Mouse (Mus musculus) thymus, adult 2 months (tissue): ENCODE measurements around the gene Ift81.

Source experiments
- CTCF ChIP-seq: fragments of 200-500 bp; IDR thresholded peaks from 2 replicates; pipeline ENCODE4 v1.5.1; 2012; ENCODE audit warnings: mild to moderate bottlenecking, control low read depth, low read length, moderate library complexity, borderline replicate concordance; ENCODE audit not compliant: control insufficient read depth, poor library complexity, insufficient read depth; ENCODE audit errors: extremely low read depth
- POLR2A ChIP-seq: fragments of 200-500 bp; IDR thresholded peaks from 2 replicates; pipeline ENCODE4 v1.6.1; 2012; ENCODE audit warnings: mild to moderate bottlenecking, low read length, control low read depth, moderate library complexity; ENCODE audit not compliant: control insufficient read depth, poor library complexity, insufficient read depth; ENCODE audit errors: extremely low read depth

DNA sequence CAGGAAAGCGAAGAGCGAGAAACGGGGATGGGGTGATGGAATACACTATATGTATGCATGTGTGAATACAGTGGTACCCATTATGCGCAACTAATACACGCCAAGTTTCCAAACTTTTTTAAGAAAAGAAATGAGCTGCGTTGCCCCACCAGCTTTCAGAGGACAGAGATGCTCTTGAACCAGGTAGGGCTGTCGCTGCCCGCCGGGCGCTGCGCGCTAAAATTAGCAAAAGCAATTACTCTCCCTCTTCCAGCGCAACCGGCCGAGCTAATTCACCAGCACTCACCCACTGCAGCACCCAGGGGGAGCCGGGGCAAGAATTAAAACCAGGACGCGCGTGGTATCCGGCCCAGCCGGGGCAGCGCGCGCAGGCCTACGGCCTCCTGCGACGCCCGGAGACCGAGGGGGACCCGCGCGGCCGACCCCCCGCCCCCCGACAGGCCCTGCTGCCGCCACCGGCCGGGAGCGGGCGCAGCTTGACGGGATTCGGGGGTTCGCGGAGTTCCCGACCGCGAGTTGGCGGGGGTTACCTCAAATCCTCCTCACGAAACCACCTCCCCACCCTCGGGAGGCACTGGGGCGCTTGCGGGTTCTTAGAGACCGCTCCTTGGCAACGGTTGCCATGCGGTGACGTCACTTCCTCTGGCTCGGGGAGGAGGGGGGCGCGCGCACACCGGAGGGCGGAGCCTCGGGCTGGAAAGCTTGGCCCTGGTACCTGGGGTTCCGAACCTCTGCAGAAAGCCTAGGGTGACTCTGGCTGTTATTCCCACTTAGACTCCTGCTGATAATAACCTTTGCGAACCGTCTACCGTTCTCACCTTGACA is at the start of gene Ift81:
- TF ChIP-seq CTCF (peak; percentile 38; the same call in 1 of the 2 replicates), POLR2A (0 out of 2 replicates have a peak, but pooled peaks have one; percentile 40)
